Mouse (Mus musculus): Measurements from ENCODE around the gene Krtap5-4. TPM values are rescaled to one million over a fixed set of nuclear protein-coding genes. Genes with fewer than 3 reads are reported as not detected.

Gene Krtap5-4
- total and polyA plus RNA-seq, 3 experiments, result not detected

- Histone ChIP-seq H3K4me1 (ENCODE audit: control insufficient read depth in 1 of 2, insufficient read depth in 2 of 2) (peaks cover 6 to 33% of the 10 kb centered on the region in 2 experiments), H3K4me2 (ENCODE audit: insufficient read depth, low read depth, poor library complexity, severe bottlenecking) (no peak overlapping the region), H3K9me3 (replicated peaks; ENCODE audit: low read length) (no peaks in the 10 kb centered on the region), H3K36me3 (replicated peaks in 1 of 2; ENCODE audit: control insufficient read depth in 1 of 2, insufficient read depth in 1 of 2, low read length in 1 of 2) (no peaks in the 10 kb centered on the region), H3K9ac (ENCODE audit: insufficient read depth, low read depth) (no peak overlapping the region), H3K27ac (ENCODE audit: insufficient read depth, low read depth) (no peak overlapping the region), H3K79me2 (replicated peaks; ENCODE audit: control insufficient read depth, extremely low read depth, insufficient read depth, poor library complexity, severe bottlenecking) (no peaks in the 10 kb centered on the region), H3K4me3 (replicated peaks in 1 of 3; ENCODE audit: low read depth in 2 of 3, low read length in 2 of 3, poor library complexity in 1 of 3) (no peak overlapping the region), H3K27me3 (replicated peaks) (peaks cover 5% of the 10 kb centered on the region)
- no peak for DNase-seq (ENCODE audit: extremely low read depth)
- TF ChIP-seq ELF1 (IDR thresholded peaks at IDR 0.05; ENCODE audit: low read depth, low read length) (no peak), ZMIZ1 (IDR thresholded peaks at IDR 0.05; ENCODE audit: low read depth, low read length) (no peak), USF1 (IDR thresholded peaks at IDR 0.05; ENCODE audit: low read depth, low read length) (no peak), ZKSCAN1 (IDR thresholded peaks at IDR 0.05; ENCODE audit: borderline replicate concordance, low read depth, low read length) (no peak), SIN3A (IDR thresholded peaks at IDR 0.05; ENCODE audit: low read length) (no peak), PAX5 (IDR thresholded peaks at IDR 0.05; ENCODE audit: low read length) (no peak), SMC3 (IDR thresholded peaks at IDR 0.05; ENCODE audit: low read depth, low read length) (no peak), JUN (IDR thresholded peaks at IDR 0.05; ENCODE audit: insufficient read depth, low read depth, low read length) (no peak), ETS1 (conservative IDR thresholded peaks at IDR 0.05; ENCODE audit: low read depth, low read length) (no peak), RAD21 (IDR thresholded peaks at IDR 0.05; ENCODE audit: low read depth, low read length) (no peak), NELFE (IDR thresholded peaks at IDR 0.05; ENCODE audit: low read depth, low read length) (no peak), RCOR1 (conservative IDR thresholded peaks at IDR 0.05; ENCODE audit: low read depth, low read length) (no peak), ZNF384 (IDR thresholded peaks at IDR 0.05; ENCODE audit: low read depth, low read length) (no peak), MEF2A (IDR thresholded peaks at IDR 0.05; ENCODE audit: borderline replicate concordance, low read depth, low read length) (no peak)
- dilution Hi-C loops (cut with MboI; ENCODE audit: extremely low pct_ligation_motif_present, extremely low pct_unique_long_range_greater_than_20kb, low sequenced_read_pairs), result no loop called here
- in situ Hi-C loops (cut with MboI; ENCODE audit: low pct_ligation_motif_present, low pct_unique_long_range_greater_than_20kb, low sequenced_read_pairs), result loop anchor here (5.0 kb wide), 1 partner anchor 36 kb away; the partner anchor contains the start of gene Ctsd
Observed at GRCm38 (mm10) chr7:142351569-142351968, 48.2 kb downstream of the Krtap5-4 start.

GRCm38 (mm10) chr7:142353854-142354253, 50.5 kb downstream of the Krtap5-4 start:
- no peak for TF ChIP-seq GABPA (IDR thresholded peaks at IDR 0.05; ENCODE audit: insufficient replicate concordance, low read depth, low read length)
- no peak for TF ChIP-seq MAX (IDR thresholded peaks at IDR 0.05; ENCODE audit: low read length)
- no peak for TF ChIP-seq TBP (conservative IDR thresholded peaks at IDR 0.05; ENCODE audit: low read depth, low read length)
- TF ChIP-seq SIN3A (IDR thresholded peaks at IDR 0.05; ENCODE audit: low read length), result no peak
- no peak for TF ChIP-seq MXI1 (IDR thresholded peaks at IDR 0.05; ENCODE audit: low read depth, low read length)
- no peak for TF ChIP-seq ZC3H11A (IDR thresholded peaks at IDR 0.05; ENCODE audit: low read depth, low read length)
- no peak for TF ChIP-seq CHD1 (IDR thresholded peaks at IDR 0.05; ENCODE audit: low read depth, low read length)
- TF ChIP-seq HCFC1 (IDR thresholded peaks at IDR 0.05; ENCODE audit: low read depth, low read length), result no peak
- TF ChIP-seq EP300 (IDR thresholded peaks at IDR 0.05; ENCODE audit: low read length), result no peak
- peaks cover 12% of the 10 kb centered on the region for H3K27me3 ChIP-seq (replicated peaks)
- dilution Hi-C loops (cut with MboI; ENCODE audit: extremely low pct_ligation_motif_present, extremely low pct_unique_long_range_greater_than_20kb, low sequenced_read_pairs) (no loop called here), in situ Hi-C loops (cut with MboI; ENCODE audit: low pct_ligation_motif_present, low pct_unique_long_range_greater_than_20kb, low sequenced_read_pairs) (loop anchor here (5.0 kb wide), 1 partner anchor 33 kb away; the partner anchor contains the start of gene Ctsd)
- no peak overlapping the region for H3K9ac ChIP-seq (ENCODE audit: insufficient read depth, low read depth)
- no peak for DNase-seq (ENCODE audit: extremely low read depth)
- no peaks in the 10 kb centered on the region for H3K79me2 ChIP-seq (replicated peaks; ENCODE audit: control insufficient read depth, extremely low read depth, insufficient read depth, poor library complexity, severe bottlenecking)
- no peaks in the 10 kb centered on the region for H3K9me3 ChIP-seq (replicated peaks; ENCODE audit: low read length)
- H3K4me3 ChIP-seq (replicated peaks in 1 of 3; ENCODE audit: low read depth in 2 of 3, low read length in 2 of 3, poor library complexity in 1 of 3), result no peak overlapping the region
- H3K4me2 ChIP-seq (ENCODE audit: insufficient read depth, low read depth, poor library complexity, severe bottlenecking), result no peak overlapping the region
- peaks cover 0 to 30% of the 10 kb centered on the region in 2 experiments; a peak in 2 of 4 replicates for H3K4me1 ChIP-seq (ENCODE audit: control insufficient read depth in 1 of 2, insufficient read depth in 2 of 2)
- H3K36me3 ChIP-seq (replicated peaks in 1 of 2; ENCODE audit: control insufficient read depth in 1 of 2, insufficient read depth in 1 of 2, low read length in 1 of 2), result no peaks in the 10 kb centered on the region
- H3K27ac ChIP-seq (ENCODE audit: insufficient read depth, low read depth), result no peak overlapping the region

Other genes starting within 250 kb of the Krtap5-4 start
Only the 20 nearest of the 24 such genes appear.
- gene Gm45618, start 182.8 kb upstream of the Krtap5-4 start, total RNA-seq (2012; rRNA removed), result not detected in 2 replicates
- not detected in 2 replicates for gene Gm45618, start 182.8 kb upstream of the Krtap5-4 start, total RNA-seq (2014; rRNA removed)
- not detected in 2 replicates for gene Gm45618, start 182.8 kb upstream of the Krtap5-4 start, polyA plus RNA-seq (2012; ENCODE audit: insufficient read length, low read depth)
- not detected in 2 replicates for gene Gm39115, start 167.5 kb upstream of the Krtap5-4 start, total RNA-seq (2012; rRNA removed)
- gene Gm39115, start 167.5 kb upstream of the Krtap5-4 start, total RNA-seq (2014; rRNA removed), result not detected in 2 replicates
- gene Gm39115, start 167.5 kb upstream of the Krtap5-4 start, polyA plus RNA-seq (2012; ENCODE audit: insufficient read length, low read depth), result not detected in 2 replicates
- gene Gm45337, start 158.9 kb upstream of the Krtap5-4 start, total RNA-seq (2012; rRNA removed), result not detected in 2 replicates
- gene Gm45337, start 158.9 kb upstream of the Krtap5-4 start, total RNA-seq (2014; rRNA removed), result not detected in 2 replicates
- not detected in 2 replicates for gene Gm45337, start 158.9 kb upstream of the Krtap5-4 start, polyA plus RNA-seq (2012; ENCODE audit: insufficient read length, low read depth)
- gene Gm29735, start 146.4 kb upstream of the Krtap5-4 start, total RNA-seq (2012; rRNA removed), result not detected in 2 replicates
- gene Gm29735, start 146.4 kb upstream of the Krtap5-4 start, total RNA-seq (2014; rRNA removed), result not detected in 2 replicates
- gene Gm29735, start 146.4 kb upstream of the Krtap5-4 start, polyA plus RNA-seq (2012; ENCODE audit: insufficient read length, low read depth), result not detected in 2 replicates
- gene Gm4553, start 137.8 kb upstream of the Krtap5-4 start, total RNA-seq (2012; rRNA removed), result not detected in 2 replicates
- not detected in 2 replicates for gene Gm4553, start 137.8 kb upstream of the Krtap5-4 start, total RNA-seq (2014; rRNA removed)
- not detected in 2 replicates for gene Gm4553, start 137.8 kb upstream of the Krtap5-4 start, polyA plus RNA-seq (2012; ENCODE audit: insufficient read length, low read depth)
- gene Krtap5-2, start 127.5 kb upstream of the Krtap5-4 start, total RNA-seq (2012; rRNA removed), result not detected in 2 replicates
- gene Krtap5-2, start 127.5 kb upstream of the Krtap5-4 start, total RNA-seq (2014; rRNA removed), result not detected in 2 replicates
- not detected in 2 replicates for gene Krtap5-2, start 127.5 kb upstream of the Krtap5-4 start, polyA plus RNA-seq (2012; ENCODE audit: insufficient read length, low read depth)
- not detected in 2 replicates for gene Gm10153, start 113.2 kb upstream of the Krtap5-4 start, total RNA-seq (2012; rRNA removed)
- not detected in 2 replicates for gene Gm10153, start 113.2 kb upstream of the Krtap5-4 start, total RNA-seq (2014; rRNA removed)
- gene Gm10153, start 113.2 kb upstream of the Krtap5-4 start, polyA plus RNA-seq (2012; ENCODE audit: insufficient read length, low read depth), result not detected in 2 replicates
- not detected in 2 replicates for gene Krtap5-3, start 102.2 kb upstream of the Krtap5-4 start, total RNA-seq (2012; rRNA removed)
- not detected in 2 replicates for gene Krtap5-3, start 102.2 kb upstream of the Krtap5-4 start, total RNA-seq (2014; rRNA removed)
- not detected in 2 replicates for gene Krtap5-3, start 102.2 kb upstream of the Krtap5-4 start, polyA plus RNA-seq (2012; ENCODE audit: insufficient read length, low read depth)
- not detected in 2 replicates for gene Gm7579, start 91.7 kb upstream of the Krtap5-4 start, total RNA-seq (2012; rRNA removed)
- not detected in 2 replicates for gene Gm7579, start 91.7 kb upstream of the Krtap5-4 start, total RNA-seq (2014; rRNA removed)
- gene Gm7579, start 91.7 kb upstream of the Krtap5-4 start, polyA plus RNA-seq (2012; ENCODE audit: insufficient read length, low read depth), result not detected in 2 replicates
- gene Krtap5-5, start 73.6 kb upstream of the Krtap5-4 start, total RNA-seq (2012; rRNA removed), result not detected in 2 replicates
- not detected in 2 replicates for gene Krtap5-5, start 73.6 kb upstream of the Krtap5-4 start, total RNA-seq (2014; rRNA removed)
- gene Krtap5-5, start 73.6 kb upstream of the Krtap5-4 start, polyA plus RNA-seq (2012; ENCODE audit: insufficient read length, low read depth), result not detected in 2 replicates
- not detected in 2 replicates for gene Gm40460, start 62.5 kb upstream of the Krtap5-4 start, total RNA-seq (2012; rRNA removed)
- gene Gm40460, start 62.5 kb upstream of the Krtap5-4 start, total RNA-seq (2014; rRNA removed), result not detected in 2 replicates
- gene Gm40460, start 62.5 kb upstream of the Krtap5-4 start, polyA plus RNA-seq (2012; ENCODE audit: insufficient read length, low read depth), result not detected in 2 replicates
- not detected in 2 replicates for gene Gm2431, start 45.2 kb upstream of the Krtap5-4 start, total RNA-seq (2012; rRNA removed)
- not detected in 2 replicates for gene Gm2431, start 45.2 kb upstream of the Krtap5-4 start, total RNA-seq (2014; rRNA removed)
- gene Gm2431, start 45.2 kb upstream of the Krtap5-4 start, polyA plus RNA-seq (2012; ENCODE audit: insufficient read length, low read depth), result not detected in 2 replicates
- not detected in 2 replicates for gene Gm4559, start 29.2 kb upstream of the Krtap5-4 start, total RNA-seq (2012; rRNA removed)
- gene Gm4559, start 29.2 kb upstream of the Krtap5-4 start, total RNA-seq (2014; rRNA removed), result not detected in 2 replicates
- not detected in 2 replicates for gene Gm4559, start 29.2 kb upstream of the Krtap5-4 start, polyA plus RNA-seq (2012; ENCODE audit: insufficient read length, low read depth)
- gene Krtap5-1, start 6.4 kb upstream of the Krtap5-4 start, total RNA-seq (2012; rRNA removed), result not detected in 2 replicates
- gene Krtap5-1, start 6.4 kb upstream of the Krtap5-4 start, total RNA-seq (2014; rRNA removed), result not detected in 2 replicates
- not detected in 2 replicates for gene Krtap5-1, start 6.4 kb upstream of the Krtap5-4 start, polyA plus RNA-seq (2012; ENCODE audit: insufficient read length, low read depth)
- not detected in 2 replicates for gene Ifitm10, start 70.2 kb downstream of the Krtap5-4 start, total RNA-seq (2012; rRNA removed)
- not detected in 2 replicates for gene Ifitm10, start 70.2 kb downstream of the Krtap5-4 start, total RNA-seq (2014; rRNA removed)
- gene Ifitm10, start 70.2 kb downstream of the Krtap5-4 start, polyA plus RNA-seq (2012; ENCODE audit: insufficient read length, low read depth), result not detected in 2 replicates
- 8.4 TPM in 1 of 2 replicates, not detected in the other for gene Gm49369, start 79.1 kb downstream of the Krtap5-4 start, total RNA-seq (2012; rRNA removed)
- gene Gm49369, start 79.1 kb downstream of the Krtap5-4 start, total RNA-seq (2014; rRNA removed), result not detected in 2 replicates
- gene Gm49369, start 79.1 kb downstream of the Krtap5-4 start, polyA plus RNA-seq (2012; ENCODE audit: insufficient read length, low read depth), result 5.2 and 38.7 TPM in 2 replicates
- 100 and 107 TPM in 2 replicates for gene Ctsd, start 84.5 kb downstream of the Krtap5-4 start, total RNA-seq (2012; rRNA removed)
- 54.2 and 61.2 TPM in 2 replicates for gene Ctsd, start 84.5 kb downstream of the Krtap5-4 start, total RNA-seq (2014; rRNA removed)
- 97.6 and 104 TPM in 2 replicates for gene Ctsd, start 84.5 kb downstream of the Krtap5-4 start, polyA plus RNA-seq (2012; ENCODE audit: insufficient read length, low read depth)
- gene Syt8, start 131.3 kb downstream of the Krtap5-4 start, total RNA-seq (2012; rRNA removed), result not detected in 2 replicates
- gene Syt8, start 131.3 kb downstream of the Krtap5-4 start, total RNA-seq (2014; rRNA removed), result not detected in 2 replicates
- not detected in 2 replicates for gene Syt8, start 131.3 kb downstream of the Krtap5-4 start, polyA plus RNA-seq (2012; ENCODE audit: insufficient read length, low read depth)
- gene Tnni2, start 138.3 kb downstream of the Krtap5-4 start, total RNA-seq (2012; rRNA removed), result 35.0 and 50.1 TPM in 2 replicates
- 74.0 and 77.4 TPM in 2 replicates for gene Tnni2, start 138.3 kb downstream of the Krtap5-4 start, total RNA-seq (2014; rRNA removed)
- 88.1 and 154 TPM in 2 replicates for gene Tnni2, start 138.3 kb downstream of the Krtap5-4 start, polyA plus RNA-seq (2012; ENCODE audit: insufficient read length, low read depth)
- gene Lsp1, start 157.3 kb downstream of the Krtap5-4 start, total RNA-seq (2012; rRNA removed), result 314 and 364 TPM in 2 replicates
- 367 and 377 TPM in 2 replicates for gene Lsp1, start 157.3 kb downstream of the Krtap5-4 start, total RNA-seq (2014; rRNA removed)
- gene Lsp1, start 157.3 kb downstream of the Krtap5-4 start, polyA plus RNA-seq (2012; ENCODE audit: insufficient read length, low read depth), result 715 and 732 TPM in 2 replicates

Data from CH12.LX (cell line).